Mouse (Mus musculus): ENCODE data around the gene Mettl14. TPM values are rescaled to one million over a fixed set of nuclear protein-coding genes. Genes with fewer than 3 reads are reported as not detected.

Gene Mettl14
- total and polyA plus RNA-seq, 3 experiments = 8.5 to 18.8 TPM; not detected in 1

DNA sequence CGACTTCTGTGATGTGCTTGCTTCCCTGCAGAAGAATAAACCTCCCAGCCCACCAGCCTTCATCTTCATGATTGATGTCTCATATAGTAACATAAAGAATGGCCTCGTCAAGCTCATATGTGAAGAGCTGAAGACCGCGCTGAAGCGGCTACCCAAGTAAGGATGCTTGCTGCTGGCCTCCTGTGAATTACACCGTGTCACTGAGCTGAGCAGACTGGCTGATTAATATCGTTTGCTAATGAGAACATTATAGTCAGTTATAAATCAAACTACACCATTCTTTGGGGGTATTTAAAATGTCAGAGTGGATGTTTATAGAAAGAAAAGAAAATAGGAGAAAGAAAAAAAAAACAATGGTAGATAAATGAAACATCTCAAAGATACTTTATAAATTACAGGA is 49.5 kb downstream of the Mettl14 start:
- no peak for DNase-seq (ENCODE audit: low read depth, low spot score)
- H3K4me3 ChIP-seq (ENCODE audit: control insufficient read depth in 1 of 2, insufficient read depth in 1 of 2, low read depth in 2 of 2, low read length in 2 of 2) = no peak overlapping the region
- H3K4me1 ChIP-seq (ENCODE audit: control insufficient read depth in 1 of 2, insufficient read depth in 2 of 2, low read length in 2 of 2) = peaks cover 5 to 20% of the 10 kb centered on the region in 2 experiments
- H3K9ac ChIP-seq (ENCODE audit: control insufficient read depth, low read depth, low read length, poor library complexity, severe bottlenecking) = no peak overlapping the region
- no peaks in the 10 kb centered on the region for H3K27me3 ChIP-seq (ENCODE audit: control insufficient read depth in 1 of 2, insufficient read depth in 2 of 2, low read length in 2 of 2)
- TF ChIP-seq HCFC1 (IDR thresholded peaks at IDR 0.05; ENCODE audit: low read depth, low read length) = no peak
- no peak for TF ChIP-seq RCOR1 (IDR thresholded peaks at IDR 0.05; ENCODE audit: low read depth, low read length)
- no peak for TF ChIP-seq NELFE (IDR thresholded peaks at IDR 0.05; ENCODE audit: low read depth, low read length)
- TF ChIP-seq ETS1 (IDR thresholded peaks at IDR 0.05; ENCODE audit: low read depth, low read length) = no peak
- no peak for TF ChIP-seq MAZ (IDR thresholded peaks at IDR 0.05; ENCODE audit: low read depth, low read length)
- no peak for TF ChIP-seq RAD21 (IDR thresholded peaks at IDR 0.05; ENCODE audit: low read depth, low read length)
- no peak for TF ChIP-seq MEF2A (IDR thresholded peaks at IDR 0.05; ENCODE audit: extremely low read depth, insufficient replicate concordance, low read depth, low read length, poor library complexity, severe bottlenecking)
- TF ChIP-seq ZKSCAN1 (IDR thresholded peaks at IDR 0.05; ENCODE audit: low read depth, low read length) = no peak
- no peak for TF ChIP-seq UBTF (IDR thresholded peaks at IDR 0.05; ENCODE audit: borderline replicate concordance, insufficient read depth, low read depth, low read length)
- TF ChIP-seq ZMIZ1 (IDR thresholded peaks at IDR 0.05; ENCODE audit: low read depth, low read length) = no peak
- TF ChIP-seq MYB (IDR thresholded peaks at IDR 0.05; ENCODE audit: low read depth, low read length) = no peak
- TF ChIP-seq CHD2 (IDR thresholded peaks at IDR 0.05; ENCODE audit: low read length) = no peak
- no peak for TF ChIP-seq MAFK (IDR thresholded peaks at IDR 0.05; ENCODE audit: borderline replicate concordance, low read depth, low read length)
- no peak for TF ChIP-seq NRF1 (IDR thresholded peaks at IDR 0.05; ENCODE audit: insufficient read depth, low read depth, low read length, poor library complexity, severe bottlenecking)
- no peak for TF ChIP-seq MXI1 (IDR thresholded peaks at IDR 0.05; ENCODE audit: low read depth, low read length)
- no peak overlapping the region for H3K27ac ChIP-seq (ENCODE audit: control insufficient read depth, low read depth, low read length)
- H3K79me2 ChIP-seq (ENCODE audit: control insufficient read depth, insufficient read depth, low read length, poor library complexity) = no peaks in the 10 kb centered on the region
- H3K36me3 ChIP-seq (ENCODE audit: control insufficient read depth in 1 of 2, insufficient read depth in 2 of 2, low read length in 2 of 2) = peaks cover 0 to 18% of the 10 kb centered on the region in 2 experiments; a peak in 3 of 4 replicates
- no peaks in the 10 kb centered on the region for H3K9me3 ChIP-seq (replicated peaks; ENCODE audit: insufficient read depth, low read length)

DNA sequence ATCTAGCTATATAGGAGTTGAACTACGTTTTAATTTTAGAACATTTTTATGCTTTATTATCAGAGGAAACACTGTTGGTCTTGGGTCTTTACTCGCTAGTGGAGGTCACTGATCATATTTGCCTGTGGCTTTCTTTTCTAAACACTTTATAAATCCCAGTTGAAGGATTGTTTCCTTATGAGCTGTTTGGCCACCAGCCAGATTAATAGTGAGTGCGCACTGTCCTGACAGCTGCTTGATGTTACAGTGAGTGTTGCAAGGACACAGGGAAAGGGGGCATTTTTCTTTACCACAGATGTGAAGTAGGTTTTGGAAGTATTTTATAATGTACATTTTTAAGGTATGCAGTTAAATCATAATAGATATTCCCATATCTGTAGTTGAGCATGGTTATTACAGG is 50.4 kb downstream of the Mettl14 start:
- Histone ChIP-seq H3K9me3 (replicated peaks; ENCODE audit: insufficient read depth, low read length) (no peaks in the 10 kb centered on the region), H3K27ac (ENCODE audit: control insufficient read depth, low read depth, low read length) (no peak overlapping the region), H3K36me3 (ENCODE audit: control insufficient read depth in 1 of 2, insufficient read depth in 2 of 2, low read length in 2 of 2) (peaks cover 0 to 18% of the 10 kb centered on the region in 2 experiments; a peak in 3 of 4 replicates), H3K27me3 (ENCODE audit: control insufficient read depth in 1 of 2, insufficient read depth in 2 of 2, low read length in 2 of 2) (no peaks in the 10 kb centered on the region), H3K9ac (ENCODE audit: control insufficient read depth, low read depth, low read length, poor library complexity, severe bottlenecking) (no peak overlapping the region), H3K4me3 (ENCODE audit: control insufficient read depth in 1 of 2, insufficient read depth in 1 of 2, low read depth in 2 of 2, low read length in 2 of 2) (no peak overlapping the region), H3K79me2 (ENCODE audit: control insufficient read depth, insufficient read depth, low read length, poor library complexity) (no peaks in the 10 kb centered on the region), H3K4me1 (ENCODE audit: control insufficient read depth in 1 of 2, insufficient read depth in 2 of 2, low read length in 2 of 2) (peaks cover 5 to 20% of the 10 kb centered on the region in 2 experiments)
- DNase-seq (ENCODE audit: low read depth, low spot score) = no peak
- TF ChIP-seq CHD1 (IDR thresholded peaks at IDR 0.05; ENCODE audit: low read depth, low read length) (no peak), MYC (IDR thresholded peaks at IDR 0.05; ENCODE audit: low read depth, low read length) (no peak)

All from MEL (cell line).